Mouse (Mus musculus) midbrain, embryonic 10.5 days (tissue): ENCODE data around the gene Gm9803. TPM values are rescaled to one million over a fixed set of nuclear protein-coding genes. Genes with fewer than 3 reads are reported as not detected.

Source experiments
- DNase-seq: peaks from one replicate; pipeline ENCODE4 v3.0.0-alpha.2; 2017; ENCODE audit warnings: low spot score
- H3K27ac ChIP-seq: fragments of 300-500 bp; sonication (generic); replicated peaks from 2 replicates; pipeline ENCODE4 v1.5.1; 2016; ENCODE audit warnings: mild to moderate bottlenecking
- H3K27me3 ChIP-seq: fragments of 300-500 bp; sonication (generic); 2 replicates; pipeline ENCODE4 v1.6.1; 2016; ENCODE audit warnings: low read depth, mild to moderate bottlenecking; ENCODE audit not compliant: poor library complexity, severe bottlenecking
- H3K36me3 ChIP-seq: fragments of 300-500 bp; sonication (generic); 2 replicates; pipeline ENCODE4 v1.6.1; 2016; ENCODE audit warnings: mild to moderate bottlenecking, moderate library complexity
- H3K4me1 ChIP-seq: fragments of 300-500 bp; sonication (generic); 2 replicates; pipeline ENCODE4 v1.6.1; 2016
- H3K4me3 ChIP-seq: fragments of 300-500 bp; sonication (generic); 2 replicates; pipeline ENCODE4 v1.5.1; 2016; ENCODE audit warnings: mild to moderate bottlenecking, moderate library complexity
- H3K9me3 ChIP-seq: fragments of 300-500 bp; sonication (generic); replicated peaks from 2 replicates; pipeline ENCODE4 v1.6.1; 2016; ENCODE audit warnings: mild to moderate bottlenecking
- WGBS: fragments of 180-500 bp; shearing (Covaris S2); methylation state at CpG from one replicate; pipeline ENCODE4 v1.1.7; 2016; 5-methylcytosine and 5-hydroxymethylcytosine counted together
- polyA plus RNA-seq: library from polyadenylated mRNA; unstranded; fragments of >200 nt; fragmentation: Nextera tagmentation; extraction: Ambion mirVana; gene quantifications from 2 replicates; pipeline ENCODE4 v1.2.1, GENCODE M21; 2016

Gene Gm9803
- polyA plus RNA-seq, 1 experiment from 2014 or later = 13.9 TPM

GRCm38 (mm10) chr10:43557630-43558165 lies 33.8 kb downstream of the Gm9803 start:
- no peaks in the 10 kb centered on the region for H3K4me1 ChIP-seq
- no peaks in the 10 kb centered on the region for H3K27me3 ChIP-seq
- no peak overlapping the region for H3K4me3 ChIP-seq
- no peaks in the 10 kb centered on the region for H3K9me3 ChIP-seq
- WGBS = 92% methylated on average over 5 of the region's 5 CpGs
- DNase-seq = no peak
- H3K27ac ChIP-seq = no peak overlapping the region
- H3K36me3 ChIP-seq = no peaks in the 10 kb centered on the region

GRCm38 (mm10) chr10:43559313-43559712 lies 35.4 kb downstream of the Gm9803 start:
- WGBS = 81% methylated on average over 11 of the region's 11 CpGs
- no peak for DNase-seq
- no peaks in the 10 kb centered on the region for H3K36me3 ChIP-seq
- H3K27me3 ChIP-seq = no peaks in the 10 kb centered on the region
- no peak overlapping the region for H3K4me3 ChIP-seq
- H3K4me1 ChIP-seq = no peaks in the 10 kb centered on the region
- H3K9me3 ChIP-seq = 0 out of 2 replicates have a peak, but pooled peaks cover 3% of the 10 kb centered on the region
- no peak overlapping the region for H3K27ac ChIP-seq

- H3K27me3 ChIP-seq = no peaks in the 10 kb centered on the region
- WGBS = 39% methylated on average over 2 of the region's 2 CpGs
- no peaks in the 10 kb centered on the region for H3K36me3 ChIP-seq
- 0 out of 2 replicates have a peak, but pooled peaks cover 3% of the 10 kb centered on the region for H3K9me3 ChIP-seq
- H3K4me3 ChIP-seq = no peak overlapping the region
- DNase-seq = no peak
- H3K27ac ChIP-seq = no peak overlapping the region
- no peaks in the 10 kb centered on the region for H3K4me1 ChIP-seq
Measured at GRCm38 (mm10) chr10:43560765-43561164, 36.9 kb downstream of the Gm9803 start.

- no peaks in the 10 kb centered on the region for H3K4me1 ChIP-seq
- no peak for DNase-seq
- H3K27ac ChIP-seq = no peak overlapping the region
- no peaks in the 10 kb centered on the region for H3K27me3 ChIP-seq
- 91% methylated on average over 2 of the region's 2 CpGs for WGBS
- H3K4me3 ChIP-seq = no peak overlapping the region
- no peaks in the 10 kb centered on the region for H3K36me3 ChIP-seq
- 0 out of 2 replicates have a peak, but pooled peaks cover 3% of the 10 kb centered on the region for H3K9me3 ChIP-seq
Measured at GRCm38 (mm10) chr10:43561311-43561710, 37.4 kb downstream of the Gm9803 start.

Other genes with a start within 250 kb of the Gm9803 start
- gene Bend3, start 45.3 kb upstream of the Gm9803 start, polyA plus RNA-seq = 7.5 and 7.7 TPM in 2 replicates
- gene 1700021F05Rik, start 16.9 kb downstream of the Gm9803 start, polyA plus RNA-seq = 66.7 and 67.4 TPM in 2 replicates
- gene Cd24a, start 54.2 kb downstream of the Gm9803 start, polyA plus RNA-seq = 269 and 314 TPM in 2 replicates